In the genomic region with DNA sequence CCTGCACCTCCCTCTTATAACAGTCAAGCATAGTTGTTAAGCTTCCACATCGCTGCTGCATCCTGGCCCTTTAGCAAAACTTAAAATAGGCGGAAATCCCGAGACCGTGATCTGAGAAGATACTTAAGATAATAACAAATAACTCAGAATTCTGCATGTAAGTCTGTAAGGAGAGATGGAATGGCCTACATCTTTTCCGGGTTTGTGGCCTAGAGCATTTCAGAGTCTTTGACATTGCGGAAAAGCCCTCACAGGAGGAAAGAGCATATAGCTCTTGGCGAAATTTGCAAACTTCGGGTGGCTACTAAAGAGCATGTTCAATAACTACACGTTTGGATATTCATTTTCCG, we compare ENCODE assay signal across 11 mouse cellular contexts. TPM values are rescaled to one million over a fixed set of nuclear protein-coding genes. Genes with fewer than 3 reads are reported as not detected.
DNase-seq lines count a peak whose midpoint lies in the region; ATAC-seq and TF ChIP-seq lines count a peak whose summit lies in the region.
"Had no signal": no experiment of that assay in that cellular context is flagged by ENCODE, and none has a peak within 500 bp of the region (broad histone marks: within the 10 kb centered on the region; RNA-seq: fewer than 3 reads in every experiment).

No protein-coding gene starts in this region.

- no peaks in the 10 kb centered on the region for H3K36me3 ChIP-seq in heart, embryonic 14.5 days (ENCODE audit: control insufficient read depth, insufficient read depth, low read length)
- no peaks in the 10 kb centered on the region for H3K36me3 ChIP-seq in forebrain, embryonic 11.5 days (ENCODE audit: control insufficient read depth, insufficient read depth, low read length)
- H3K36me3 ChIP-seq in limb, embryonic 12.5 days = no peaks in the 10 kb centered on the region
- H3K36me3 ChIP-seq in kidney, adult 2 months (ENCODE audit: control insufficient read depth, insufficient read depth, low read length) = no peaks in the 10 kb centered on the region

- peak overlapping the region; percentile 48; the same call in 1 of the 2 replicates for H3K4me2 ChIP-seq in heart, embryonic 14.5 days (ENCODE audit: low read length)
- peak overlapping the region; percentile 71 for H3K4me2 ChIP-seq in forebrain, embryonic 11.5 days (ENCODE audit: low read depth, low read length, severe bottlenecking)
- H3K4me2 ChIP-seq in limb, embryonic 12.5 days = 0 out of 2 replicates have a peak overlapping the region, but pooled peaks have one; percentile 35

- WGBS in heart, embryonic 14.5 days = 4% methylated on average over 10 of the region's 10 CpGs
- WGBS in forebrain, embryonic 11.5 days = under 1% methylated on average over 10 of the region's 10 CpGs
- whole genome bisulfite sequencing in limb, embryonic 12.5 days = 2% methylated on average over 10 of the region's 10 CpGs
- WGBS in kidney, adult 2 months = 7% methylated on average over 10 of the region's 10 CpGs

- no peak for TF ChIP-seq CTCF in cortical plate, adult 2 months (IDR thresholded peaks at IDR 0.05; ENCODE audit: extremely low read depth, insufficient read depth, low read length)
- TF ChIP-seq CTCF in kidney, adult 2 months (conservative IDR thresholded peaks at IDR 0.05; ENCODE audit: insufficient read depth, insufficient read length, low read depth, low read length) = no peak

- no peak overlapping the region for H3K4me3 ChIP-seq in heart, embryonic 14.5 days (ENCODE audit: control insufficient read depth in 1 of 2, insufficient read depth in 1 of 2, low read depth in 1 of 2, low read length in 2 of 2)
- peak overlapping the region; percentile 50 for H3K4me3 ChIP-seq in cortical plate, adult 2 months (ENCODE audit: insufficient read depth, low read length)
- H3K4me3 ChIP-seq in forebrain, embryonic 11.5 days (ENCODE audit: low read depth, low read length) = peak overlapping the region; percentile 66
- no peak overlapping the region for H3K4me3 ChIP-seq in limb, embryonic 12.5 days (replicated peaks)
- H3K4me3 ChIP-seq in kidney, adult 2 months (ENCODE audit: insufficient read depth, low read depth, low read length) = no peak overlapping the region

- no peaks in the 10 kb centered on the region for H3K4me1 ChIP-seq in heart, embryonic 14.5 days (ENCODE audit: control insufficient read depth in 2 of 2, insufficient read depth in 2 of 2, low read length in 2 of 2)
- peaks cover 1% of the 10 kb centered on the region; the same call in 1 of the 2 replicates for H3K4me1 ChIP-seq in cortical plate, adult 2 months (ENCODE audit: control insufficient read depth, insufficient read depth, low read length)
- no peaks in the 10 kb centered on the region for H3K4me1 ChIP-seq in forebrain, embryonic 11.5 days (replicated peaks; ENCODE audit: control insufficient read depth, insufficient read depth, low read length)
- 0 out of 2 replicates have a peak, but pooled peaks cover 4% of the 10 kb centered on the region for H3K4me1 ChIP-seq in limb, embryonic 12.5 days (replicated peaks)
- no peaks in the 10 kb centered on the region for H3K4me1 ChIP-seq in kidney, adult 2 months (ENCODE audit: control insufficient read depth, insufficient read depth, low read length)

- H3K27ac ChIP-seq in heart, embryonic 14.5 days (replicated peaks in 1 of 2; ENCODE audit: control insufficient read depth in 1 of 2, insufficient read depth in 1 of 2, low read depth in 2 of 2, low read length in 2 of 2) = no peak overlapping the region
- H3K27ac ChIP-seq in cortical plate, adult 2 months (ENCODE audit: insufficient read depth, low read length) = peak overlapping the region; percentile 99
- H3K27ac ChIP-seq in forebrain, embryonic 11.5 days (ENCODE audit: low read depth, low read length) = peak overlapping the region; percentile 96
- H3K27ac ChIP-seq in limb, embryonic 12.5 days = no peak overlapping the region
- H3K27ac ChIP-seq in kidney, adult 2 months (ENCODE audit: insufficient read depth, low read depth, low read length) = no peak overlapping the region

- peaks cover 84% of the 10 kb centered on the region for H3K27me3 ChIP-seq in heart, embryonic 14.5 days (ENCODE audit: control insufficient read depth, insufficient read depth, low read length)
- peaks cover 5% of the 10 kb centered on the region; the same call in 1 of the 2 replicates for H3K27me3 ChIP-seq in forebrain, embryonic 11.5 days (ENCODE audit: control insufficient read depth, insufficient read depth, low read length)
- peaks cover 59% of the 10 kb centered on the region for H3K27me3 ChIP-seq in limb, embryonic 12.5 days
- H3K27me3 ChIP-seq in kidney, adult 2 months (replicated peaks; ENCODE audit: control insufficient read depth, insufficient read depth, low read length) = peaks cover 9% of the 10 kb centered on the region

- no peak for ATAC-seq in heart, embryonic 14.5 days (ENCODE audit: insufficient number of reproducible peaks, insufficient read depth, low FRiP score, low read depth)
- ATAC-seq in forebrain, embryonic 11.5 days (replicated peaks; ENCODE audit: low FRiP score) = no peak
- no peak for ATAC-seq in limb, embryonic 12.5 days (ENCODE audit: insufficient number of reproducible peaks, insufficient read depth, low FRiP score, low TSS enrichment, low read depth)
- ATAC-seq: inflammation-experienced regulatory T-cells, adult 6 months; Patski had no signal

- 0 out of 2 replicates have a peak, but pooled peaks have one; percentile 9 for TF ChIP-seq POLR2A in cortical plate, adult 2 months (IDR thresholded peaks at IDR 0.05; ENCODE audit: extremely low read depth, insufficient read depth, low read length)
- TF ChIP-seq POLR2A in kidney, adult 2 months (IDR thresholded peaks at IDR 0.05; ENCODE audit: low read depth, low read length) = no peak

- H3K9me3 ChIP-seq in heart, embryonic 14.5 days (ENCODE audit: control insufficient read depth, low read length) = no peaks in the 10 kb centered on the region
- H3K9me3 ChIP-seq in forebrain, embryonic 11.5 days (ENCODE audit: control insufficient read depth, low read length) = no peaks in the 10 kb centered on the region
- no peaks in the 10 kb centered on the region for H3K9me3 ChIP-seq in limb, embryonic 12.5 days

- no peak for DNase-seq in heart, postnatal 10 days
- no peak for DNase-seq in forebrain, embryonic 11.5 days (ENCODE audit: low spot score)
- no peak for DNase-seq in gastrocnemius, adult 18-20 months (ENCODE audit: low spot score)
- no peak for DNase-seq in kidney, adult 2 months
- DNase-seq in retina, embryonic 14.5 days (ENCODE audit: low spot score) = no peak
- DNase-seq: lung, adult 2 months had no signal

- no peak overlapping the region for H3K9ac ChIP-seq in heart, embryonic 14.5 days (ENCODE audit: low read length)
- H3K9ac ChIP-seq in forebrain, embryonic 11.5 days (ENCODE audit: low read length) = peak overlapping the region; percentile 99
- no peak overlapping the region for H3K9ac ChIP-seq in limb, embryonic 12.5 days (replicated peaks)

- intact Hi-C loops in heart, postnatal 10 days (cut with DNase I) = no loop called here

RNA-seq across cellular contexts. Expression of gene Gm43517, which starts 7.0 kb away (rescaled TPM):
- not detected in 2 replicates for polyA plus RNA-seq in heart, embryonic 14.5 days (2014; fragmentation: Nextera tagmentation; extraction: Ambion mirVana)
- not detected for total RNA-seq in heart, postnatal 10 days (2021)
- 2.1 and 2.3 TPM in 2 replicates for polyA plus RNA-seq in cortical plate, adult 2 months (2012; rRNA removed)
- 1.3 and 1.4 TPM in 2 replicates for polyA plus RNA-seq in forebrain, embryonic 11.5 days (2014; fragmentation: Nextera tagmentation; extraction: Ambion mirVana)
- not detected in 2 replicates for polyA plus RNA-seq in limb, embryonic 12.5 days (2016; fragmentation: Nextera tagmentation; extraction: Ambion mirVana)
- not detected for total RNA-seq in gastrocnemius, adult 18-20 months (2021)
- not detected in 2 replicates for polyA plus RNA-seq in kidney, adult 2 months (2012; rRNA removed)
- polyA plus RNA-seq: inflammation-experienced regulatory T-cells, adult 6 months; lung, adult 2 months; Patski had no signal

RNA-seq across cellular contexts. Expression of gene Foxg1, which starts 9.6 kb away (rescaled TPM):
- polyA plus RNA-seq in heart, embryonic 14.5 days (2014; fragmentation: Nextera tagmentation; extraction: Ambion mirVana) = not detected in 2 replicates
- total RNA-seq in heart, postnatal 10 days (2021) = under 1 TPM in 1 of 2 experiments, not detected in 1; 0.12 TPM
- 61.2 and 63.1 TPM in 2 replicates for polyA plus RNA-seq in cortical plate, adult 2 months (2012; rRNA removed)
- polyA plus RNA-seq in forebrain, embryonic 11.5 days (2014; fragmentation: Nextera tagmentation; extraction: Ambion mirVana) = 40.4 and 45.5 TPM in 2 replicates
- polyA plus RNA-seq in limb, embryonic 12.5 days (2016; fragmentation: Nextera tagmentation; extraction: Ambion mirVana) = not detected in 2 replicates
- total RNA-seq in gastrocnemius, adult 18-20 months (2021) = not detected
- polyA plus RNA-seq in kidney, adult 2 months (2012; rRNA removed) = not detected in 2 replicates
- polyA plus RNA-seq: inflammation-experienced regulatory T-cells, adult 6 months; Patski had no signal

Comparison
In these comparisons a context has a peak if more than half of its experiments do, and no peak if none do; other contexts are left out.
1. H3K27ac ChIP-seq: peak in cortical plate, adult 2 months (single experiment) and forebrain, embryonic 11.5 days (single experiment); none in heart, embryonic 14.5 days (0 of 2), limb, embryonic 12.5 days (single experiment) and kidney, adult 2 months (single experiment).
2. H3K4me3 ChIP-seq: peak in cortical plate, adult 2 months (single experiment) and forebrain, embryonic 11.5 days (single experiment); none in heart, embryonic 14.5 days (0 of 2), limb, embryonic 12.5 days (single experiment) and kidney, adult 2 months (single experiment).
3. RNA of gene Foxg1, which starts 9.6 kb away (polyA plus RNA-seq): 61.2 to 63.1 TPM in cortical plate, adult 2 months and 40.4 to 45.5 TPM in forebrain, embryonic 11.5 days; not detected in kidney, adult 2 months, not detected in heart, embryonic 14.5 days and not detected in limb, embryonic 12.5 days; every median in the first group is over 10 times any median in the second.
4. Peak in every context shown above with its lines, with median percentiles within 50 percentile points of each other: H3K4me2 ChIP-seq.